Mouse (Mus musculus): ENCODE results near the gene Apba1. TPM values are rescaled to one million over a fixed set of nuclear protein-coding genes. Genes with fewer than 3 reads are reported as not detected.

Gene Apba1
- polyA plus RNA-seq, 1 experiment from 2014 or later: 0.75 TPM

DNA sequence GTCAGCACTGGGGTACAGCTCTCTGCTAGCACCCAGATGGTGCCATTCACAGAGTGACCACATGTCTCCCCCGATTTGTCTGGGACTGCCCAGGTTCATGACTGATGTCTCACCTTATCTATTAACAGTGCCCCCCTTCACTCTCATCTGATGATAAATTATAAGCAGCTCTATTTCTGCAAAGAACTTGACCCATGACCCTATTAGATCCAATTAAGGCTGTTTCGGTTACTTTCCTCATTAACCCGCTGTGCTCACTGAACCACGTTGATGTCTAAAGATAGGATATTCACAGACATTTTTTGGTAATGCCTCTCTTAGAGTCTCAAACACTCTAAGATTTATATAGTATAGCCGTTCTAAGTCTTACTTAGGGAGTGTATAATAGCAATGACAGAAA, 52.3 kb downstream of the Apba1 start:
- Histone ChIP-seq H3K27ac (ENCODE audit: low read length) (no peak overlapping the region), H3K36me3 (ENCODE audit: control insufficient read depth, insufficient read depth, low read length) (no peaks in the 10 kb centered on the region), H3K27me3 (ENCODE audit: control insufficient read depth, insufficient read depth, low read length) (no peaks in the 10 kb centered on the region), H3K4me3 (ENCODE audit: low read depth, low read length) (no peak overlapping the region), H3K4me1 (ENCODE audit: control insufficient read depth, insufficient read depth, low read length) (no peaks in the 10 kb centered on the region), H3K4me2 (replicated peaks; ENCODE audit: low read depth, low read length) (no peak overlapping the region), H3K9ac (replicated peaks; ENCODE audit: low read depth, low read length) (no peak overlapping the region), H3K9me3 (ENCODE audit: control insufficient read depth, low read depth, low read length) (no peaks in the 10 kb centered on the region)
- ATAC-seq (ENCODE audit: insufficient number of reproducible peaks, insufficient read depth, low FRiP score, low read depth): no peak
- WGBS: 58% methylated on average over 5 of the region's 5 CpGs

DNA sequence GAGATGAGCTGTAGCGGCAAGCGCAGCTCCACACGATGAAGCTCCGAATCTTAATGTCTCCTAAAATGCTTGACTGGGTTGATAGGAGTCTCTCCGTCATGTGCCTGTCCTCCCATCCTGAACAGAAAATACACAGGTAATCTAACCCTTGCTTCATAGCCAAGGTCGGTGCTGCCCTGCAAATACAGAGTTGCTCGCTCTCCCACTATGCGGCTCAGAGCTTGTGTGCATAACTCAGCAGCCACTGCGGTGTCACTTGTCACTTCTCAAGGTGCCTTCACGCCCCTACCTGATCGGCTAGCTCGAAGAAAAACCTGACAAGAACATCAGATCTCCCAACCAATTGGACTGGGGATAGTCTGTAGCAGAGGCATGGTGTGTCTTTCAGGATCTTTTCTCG, 58.1 kb downstream of the Apba1 start:
- Histone ChIP-seq H3K4me1 (ENCODE audit: control insufficient read depth, insufficient read depth, low read length) (no peaks in the 10 kb centered on the region), H3K4me2 (replicated peaks; ENCODE audit: low read depth, low read length) (no peak overlapping the region), H3K27me3 (ENCODE audit: control insufficient read depth, insufficient read depth, low read length) (no peaks in the 10 kb centered on the region), H3K27ac (ENCODE audit: low read length) (no peak overlapping the region), H3K36me3 (ENCODE audit: control insufficient read depth, insufficient read depth, low read length) (no peaks in the 10 kb centered on the region), H3K9me3 (ENCODE audit: control insufficient read depth, low read depth, low read length) (no peaks in the 10 kb centered on the region), H3K9ac (replicated peaks; ENCODE audit: low read depth, low read length) (no peak overlapping the region), H3K4me3 (ENCODE audit: low read depth, low read length) (no peak overlapping the region)
- ATAC-seq (ENCODE audit: insufficient number of reproducible peaks, insufficient read depth, low FRiP score, low read depth): no peak
- 77% methylated on average over 13 of the region's 13 CpGs for WGBS

DNA sequence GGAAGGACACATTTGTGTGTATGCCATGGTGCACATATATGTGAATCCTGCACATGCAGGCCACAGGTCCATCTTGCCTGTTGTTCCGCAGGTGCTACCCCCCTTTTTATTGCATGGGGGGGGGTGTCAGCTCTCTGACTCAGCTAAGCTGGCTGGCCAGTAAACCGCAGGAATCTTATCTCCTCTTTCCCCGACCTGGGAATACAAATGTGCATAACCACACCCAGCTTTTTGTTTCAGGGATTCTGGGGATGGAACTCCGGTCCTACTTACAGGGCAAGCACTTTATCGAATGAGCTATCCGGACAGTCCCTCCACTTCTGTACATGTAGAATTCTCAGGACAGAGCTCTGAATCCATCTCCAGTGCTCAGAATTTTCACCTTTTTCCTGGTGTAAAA, 58.5 kb downstream of the Apba1 start:
- no peak for ATAC-seq (ENCODE audit: insufficient number of reproducible peaks, insufficient read depth, low FRiP score, low read depth)

DNA sequence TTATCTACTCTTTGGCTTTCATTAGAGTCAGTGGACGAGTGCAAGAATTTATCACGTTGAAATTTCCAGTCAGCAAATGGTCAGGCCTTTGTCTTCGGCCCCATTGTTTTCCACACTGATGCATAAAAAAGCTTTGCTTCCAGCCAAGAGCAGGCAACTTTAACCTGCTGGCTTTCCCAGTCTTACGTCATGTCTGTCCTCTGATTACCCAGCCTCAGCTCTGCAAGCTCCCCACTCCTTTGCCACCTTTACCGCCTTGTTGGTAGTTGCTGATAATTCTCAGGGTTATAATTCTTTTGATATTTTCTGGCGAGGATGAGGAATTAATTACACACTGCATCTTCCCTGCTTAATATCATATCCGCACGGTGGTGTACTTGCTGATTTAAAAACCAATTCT, 61.2 kb downstream of the Apba1 start:
- no peaks in the 10 kb centered on the region for H3K27me3 ChIP-seq (ENCODE audit: control insufficient read depth, insufficient read depth, low read length)
- no peak overlapping the region for H3K27ac ChIP-seq (ENCODE audit: low read length)
- H3K9ac ChIP-seq (replicated peaks; ENCODE audit: low read depth, low read length): no peak overlapping the region
- H3K4me3 ChIP-seq (ENCODE audit: low read depth, low read length): no peak overlapping the region
- H3K36me3 ChIP-seq (ENCODE audit: control insufficient read depth, insufficient read depth, low read length): no peaks in the 10 kb centered on the region
- 68% methylated on average over 8 of the region's 8 CpGs for WGBS
- ATAC-seq (ENCODE audit: insufficient number of reproducible peaks, insufficient read depth, low FRiP score, low read depth): no peak
- H3K4me2 ChIP-seq (replicated peaks; ENCODE audit: low read depth, low read length): no peak overlapping the region
- no peaks in the 10 kb centered on the region for H3K9me3 ChIP-seq (ENCODE audit: control insufficient read depth, low read depth, low read length)
- H3K4me1 ChIP-seq (ENCODE audit: control insufficient read depth, insufficient read depth, low read length): no peaks in the 10 kb centered on the region

More for the DNA sequence above, 58.5 kb downstream of the Apba1 start:
- no peaks in the 10 kb centered on the region for H3K27me3 ChIP-seq (ENCODE audit: control insufficient read depth, insufficient read depth, low read length)
- 68% methylated on average over 6 of the region's 6 CpGs for WGBS
- no peaks in the 10 kb centered on the region for H3K36me3 ChIP-seq (ENCODE audit: control insufficient read depth, insufficient read depth, low read length)
- no peak overlapping the region for H3K4me2 ChIP-seq (replicated peaks; ENCODE audit: low read depth, low read length)
- no peaks in the 10 kb centered on the region for H3K4me1 ChIP-seq (ENCODE audit: control insufficient read depth, insufficient read depth, low read length)
- H3K9ac ChIP-seq (replicated peaks; ENCODE audit: low read depth, low read length): no peak overlapping the region
- no peak overlapping the region for H3K4me3 ChIP-seq (ENCODE audit: low read depth, low read length)
- H3K27ac ChIP-seq (ENCODE audit: low read length): no peak overlapping the region
- no peaks in the 10 kb centered on the region for H3K9me3 ChIP-seq (ENCODE audit: control insufficient read depth, low read depth, low read length)

DNA sequence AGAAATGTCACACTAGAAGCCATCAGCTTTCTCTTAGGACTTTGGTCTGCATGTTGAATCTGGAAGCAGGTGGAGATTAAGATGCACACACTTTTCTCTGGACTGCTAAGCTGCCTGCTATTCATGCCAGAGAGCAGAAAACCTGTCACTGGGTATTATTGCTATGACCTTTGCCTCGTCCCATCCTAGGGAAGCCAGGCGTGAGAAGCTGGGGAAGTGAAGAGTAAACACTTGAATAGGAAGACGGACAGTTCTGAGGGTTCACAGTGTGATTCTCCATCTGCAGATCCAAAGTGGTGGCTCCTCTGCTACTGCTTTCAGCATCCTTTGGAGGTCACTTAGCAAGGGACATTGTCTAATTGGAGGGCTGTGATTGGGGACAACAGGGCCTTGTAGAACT, 63.8 kb downstream of the Apba1 start:
- no peaks in the 10 kb centered on the region for H3K4me1 ChIP-seq (ENCODE audit: control insufficient read depth, insufficient read depth, low read length)
- no peak overlapping the region for H3K27ac ChIP-seq (ENCODE audit: low read length)
- H3K36me3 ChIP-seq (ENCODE audit: control insufficient read depth, insufficient read depth, low read length): no peaks in the 10 kb centered on the region
- no peak overlapping the region for H3K4me3 ChIP-seq (ENCODE audit: low read depth, low read length)
- no peaks in the 10 kb centered on the region for H3K27me3 ChIP-seq (ENCODE audit: control insufficient read depth, insufficient read depth, low read length)
- no peak overlapping the region for H3K4me2 ChIP-seq (replicated peaks; ENCODE audit: low read depth, low read length)
- WGBS: 52% methylated on average over 3 of the region's 3 CpGs
- no peaks in the 10 kb centered on the region for H3K9me3 ChIP-seq (ENCODE audit: control insufficient read depth, low read depth, low read length)
- no peak for ATAC-seq (ENCODE audit: insufficient number of reproducible peaks, insufficient read depth, low FRiP score, low read depth)
- H3K9ac ChIP-seq (replicated peaks; ENCODE audit: low read depth, low read length): no peak overlapping the region

DNA sequence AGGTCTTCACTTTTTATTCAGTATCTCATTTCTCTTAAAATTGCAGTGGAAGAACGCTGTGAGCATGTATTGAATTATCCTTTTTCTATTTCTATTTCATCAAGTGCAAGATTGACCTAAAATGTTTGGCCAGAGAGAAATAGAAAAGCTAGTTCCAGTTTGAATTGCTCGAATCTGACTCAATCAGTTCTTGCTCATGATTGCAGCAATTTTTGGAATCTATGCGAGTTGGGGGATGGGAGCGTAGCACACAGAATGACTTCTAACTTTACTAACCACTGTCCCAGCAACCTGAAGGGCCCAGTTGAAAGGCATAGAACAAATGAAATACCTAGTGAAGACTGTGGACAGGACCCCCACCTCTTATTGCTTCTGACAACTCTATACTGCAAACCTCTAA, 64.8 kb downstream of the Apba1 start:
- H3K4me1 ChIP-seq (ENCODE audit: control insufficient read depth, insufficient read depth, low read length): no peaks in the 10 kb centered on the region
- no peaks in the 10 kb centered on the region for H3K27me3 ChIP-seq (ENCODE audit: control insufficient read depth, insufficient read depth, low read length)
- no peak for ATAC-seq (ENCODE audit: insufficient number of reproducible peaks, insufficient read depth, low FRiP score, low read depth)
- H3K27ac ChIP-seq (ENCODE audit: low read length): no peak overlapping the region
- no peak overlapping the region for H3K9ac ChIP-seq (replicated peaks; ENCODE audit: low read depth, low read length)
- H3K36me3 ChIP-seq (ENCODE audit: control insufficient read depth, insufficient read depth, low read length): no peaks in the 10 kb centered on the region
- H3K4me3 ChIP-seq (ENCODE audit: low read depth, low read length): no peak overlapping the region
- WGBS: 92% methylated on average over 4 of the region's 4 CpGs
- no peak overlapping the region for H3K4me2 ChIP-seq (replicated peaks; ENCODE audit: low read depth, low read length)
- H3K9me3 ChIP-seq (ENCODE audit: control insufficient read depth, low read depth, low read length): no peaks in the 10 kb centered on the region

DNA sequence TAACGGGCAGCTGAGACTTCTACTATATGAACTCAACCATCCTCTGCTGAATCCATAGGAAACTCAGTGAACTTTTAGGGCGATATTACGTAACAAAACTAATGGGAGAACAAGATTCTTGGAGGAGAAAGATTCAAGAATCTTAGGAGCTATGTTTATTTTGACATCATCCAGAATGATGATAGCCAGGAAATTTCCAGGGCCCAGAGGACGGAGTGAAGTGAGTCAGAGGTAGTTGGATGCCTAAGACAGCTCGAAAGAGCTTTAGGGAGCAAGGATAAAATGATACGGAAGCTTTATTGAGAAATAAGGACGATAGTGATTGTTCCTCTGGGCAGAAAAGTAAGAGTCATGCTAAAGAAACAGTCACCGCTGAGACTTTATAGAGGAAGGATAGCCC, 67.6 kb downstream of the Apba1 start:
- H3K4me2 ChIP-seq (replicated peaks; ENCODE audit: low read depth, low read length): no peak overlapping the region
- H3K4me3 ChIP-seq (ENCODE audit: low read depth, low read length): no peak overlapping the region
- no peaks in the 10 kb centered on the region for H3K9me3 ChIP-seq (ENCODE audit: control insufficient read depth, low read depth, low read length)
- ATAC-seq (ENCODE audit: insufficient number of reproducible peaks, insufficient read depth, low FRiP score, low read depth): no peak
- no peak overlapping the region for H3K27ac ChIP-seq (ENCODE audit: low read length)
- H3K4me1 ChIP-seq (ENCODE audit: control insufficient read depth, insufficient read depth, low read length): no peaks in the 10 kb centered on the region
- WGBS: 83% methylated on average over 8 of the region's 8 CpGs
- H3K9ac ChIP-seq (replicated peaks; ENCODE audit: low read depth, low read length): no peak overlapping the region
- no peaks in the 10 kb centered on the region for H3K27me3 ChIP-seq (ENCODE audit: control insufficient read depth, insufficient read depth, low read length)
- no peaks in the 10 kb centered on the region for H3K36me3 ChIP-seq (ENCODE audit: control insufficient read depth, insufficient read depth, low read length)

DNA sequence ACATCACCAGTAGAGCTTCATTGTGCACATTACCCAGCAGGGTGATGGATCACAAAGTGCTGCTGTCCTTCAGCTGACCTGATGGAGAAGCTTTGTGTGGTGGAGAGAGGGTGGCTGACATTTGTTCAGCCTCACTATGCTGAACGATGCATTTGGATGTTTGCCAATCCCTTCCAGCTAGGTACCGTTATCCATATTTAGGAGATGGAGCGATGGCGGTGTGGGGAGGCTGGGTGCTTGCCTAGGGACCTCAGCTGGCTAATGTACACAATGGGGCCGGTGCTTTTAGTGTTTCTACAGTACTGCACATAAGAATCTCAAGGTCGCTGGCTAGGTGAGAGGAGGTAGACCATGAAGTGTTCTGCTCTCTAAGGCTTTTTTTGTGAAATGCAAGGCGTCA, 72.1 kb downstream of the Apba1 start:
- Histone ChIP-seq H3K27ac (ENCODE audit: low read length) (no peak overlapping the region), H3K4me3 (ENCODE audit: low read depth, low read length) (no peak overlapping the region), H3K9ac (replicated peaks; ENCODE audit: low read depth, low read length) (no peak overlapping the region), H3K9me3 (ENCODE audit: control insufficient read depth, low read depth, low read length) (no peaks in the 10 kb centered on the region), H3K27me3 (ENCODE audit: control insufficient read depth, insufficient read depth, low read length) (no peaks in the 10 kb centered on the region), H3K4me1 (ENCODE audit: control insufficient read depth, insufficient read depth, low read length) (no peaks in the 10 kb centered on the region), H3K4me2 (replicated peaks; ENCODE audit: low read depth, low read length) (no peak overlapping the region), H3K36me3 (ENCODE audit: control insufficient read depth, insufficient read depth, low read length) (no peaks in the 10 kb centered on the region)
- ATAC-seq (ENCODE audit: insufficient number of reproducible peaks, insufficient read depth, low FRiP score, low read depth): peak; percentile 46; the same call in 1 of the 2 replicates
- WGBS: 39% methylated on average over 7 of the region's 7 CpGs
